Mouse (Mus musculus): Measurements from ENCODE around the gene Clybl.

The Clybl gene

GRCm38 (mm10) chr14:122405897-122406540 lies 224.5 kb downstream of the Clybl start:
- intact Hi-C loops (cut with DNase I) = no loop called here

- intact Hi-C loops (cut with DNase I) = no loop called here
Observed at GRCm38 (mm10) chr14:122406541-122407219, 225.2 kb downstream of the Clybl start.

- intact Hi-C loops (cut with DNase I) = no loop called here
Observed at GRCm38 (mm10) chr14:122412841-122413541, 231.5 kb downstream of the Clybl start.

GRCm38 (mm10) chr14:122413542-122413928 lies 232.0 kb downstream of the Clybl start:
- intact Hi-C loops (cut with DNase I) = no loop called here

GRCm38 (mm10) chr14:122414786-122415185 lies 233.3 kb downstream of the Clybl start:
- intact Hi-C loops (cut with DNase I) = no loop called here

- intact Hi-C loops (cut with DNase I) = no loop called here
Observed at GRCm38 (mm10) chr14:122416166-122416771, 234.8 kb downstream of the Clybl start.

GRCm38 (mm10) chr14:122424441-122424840 lies 242.9 kb downstream of the Clybl start:
- intact Hi-C loops (cut with DNase I) = no loop called here

- intact Hi-C loops (cut with DNase I) = no loop called here
Observed at GRCm38 (mm10) chr14:122426529-122427203, 245.2 kb downstream of the Clybl start.

GRCm38 (mm10) chr14:122427204-122427560 lies 245.7 kb downstream of the Clybl start:
- intact Hi-C loops (cut with DNase I) = no loop called here

- intact Hi-C loops (cut with DNase I) = no loop called here
Observed at GRCm38 (mm10) chr14:122427654-122428053, 246.2 kb downstream of the Clybl start.

GRCm38 (mm10) chr14:122432558-122432957 lies 251.1 kb downstream of the Clybl start:
- intact Hi-C loops (cut with DNase I) = no loop called here

- intact Hi-C loops (cut with DNase I) = no loop called here
Observed at GRCm38 (mm10) chr14:122434039-122434438, 252.5 kb downstream of the Clybl start.

- intact Hi-C loops (cut with DNase I) = no loop called here
Observed at GRCm38 (mm10) chr14:122436850-122437249, 255.3 kb downstream of the Clybl start.

- intact Hi-C loops (cut with DNase I) = no loop called here
Observed at GRCm38 (mm10) chr14:122449601-122450495, 268.3 kb downstream of the Clybl start.

- intact Hi-C loops (cut with DNase I) = no loop called here
Observed at GRCm38 (mm10) chr14:122450496-122451382, 269.2 kb downstream of the Clybl start, which contains the start of gene Gm5089. TSS of gene Gm5089 (minus strand) at chr14:122451115.

- intact Hi-C loops (cut with DNase I) = no loop called here
Observed at GRCm38 (mm10) chr14:122451551-122452145, 270.1 kb downstream of the Clybl start.
